Mouse (Mus musculus) gastrocnemius, adult 18-20 months (tissue): ENCODE data around the gene Inpp4b. TPM values are rescaled to one million over a fixed set of nuclear protein-coding genes. Genes with fewer than 3 reads are reported as not detected.

Source experiments
- DNase-seq: peaks from one replicate; pipeline ENCODE4 v3.0.0; 2021; ENCODE audit warnings: low spot score
- total RNA-seq, 2 experiments: library from RNA; stranded (reverse); gene quantifications; 2 replicates each; pipeline ENCODE4 v1.2.3; 2021

Inpp4b gene
- total RNA-seq, 2 experiments from 2014 or later = 13.6 to 23.3 TPM

GRCm38 (mm10) chr8:81575268-81575917 lies 233.0 kb downstream of the Inpp4b start:
- no peak for DNase-seq

- DNase-seq = no peak
These were observed 236.6 kb downstream of the Inpp4b start for GRCm38 (mm10) chr8:81578951-81579350.

- DNase-seq = no peak
These were observed 239.6 kb downstream of the Inpp4b start for GRCm38 (mm10) chr8:81581817-81582437.

- DNase-seq = no peak
These were observed 240.6 kb downstream of the Inpp4b start for GRCm38 (mm10) chr8:81582906-81583305.

GRCm38 (mm10) chr8:81586783-81587182 lies 244.4 kb downstream of the Inpp4b start:
- no peak for DNase-seq

- DNase-seq = no peak
These were observed 251.9 kb downstream of the Inpp4b start for GRCm38 (mm10) chr8:81594134-81594714.

- DNase-seq = no peak
These were observed 256.9 kb downstream of the Inpp4b start for GRCm38 (mm10) chr8:81599209-81599608.

GRCm38 (mm10) chr8:81601136-81601535 lies 258.8 kb downstream of the Inpp4b start:
- no peak for DNase-seq

GRCm38 (mm10) chr8:81608082-81608481 lies 265.7 kb downstream of the Inpp4b start:
- DNase-seq = no peak

GRCm38 (mm10) chr8:81609064-81609463 lies 266.7 kb downstream of the Inpp4b start:
- DNase-seq = no peak

GRCm38 (mm10) chr8:81612611-81613010 lies 270.3 kb downstream of the Inpp4b start:
- no peak for DNase-seq

- DNase-seq = no peak
These were observed 271.8 kb downstream of the Inpp4b start for GRCm38 (mm10) chr8:81614135-81614534.

GRCm38 (mm10) chr8:81614605-81615004 lies 272.2 kb downstream of the Inpp4b start:
- no peak for DNase-seq

- DNase-seq = no peak
These were observed 273.2 kb downstream of the Inpp4b start for GRCm38 (mm10) chr8:81615552-81615951.

- no peak for DNase-seq
These were observed 276.6 kb downstream of the Inpp4b start for GRCm38 (mm10) chr8:81618918-81619317.

GRCm38 (mm10) chr8:81635015-81635414 lies 292.7 kb downstream of the Inpp4b start:
- DNase-seq = no peak

GRCm38 (mm10) chr8:81635912-81636583 lies 293.7 kb downstream of the Inpp4b start:
- DNase-seq = no peak

- DNase-seq = no peak
These were observed 296.1 kb downstream of the Inpp4b start for GRCm38 (mm10) chr8:81638478-81638877.

- no peak for DNase-seq
These were observed 297.5 kb downstream of the Inpp4b start for GRCm38 (mm10) chr8:81639820-81640219.

- DNase-seq = no peak
These were observed 300.7 kb downstream of the Inpp4b start for GRCm38 (mm10) chr8:81643030-81643429.

- no peak for DNase-seq
These were observed 349.8 kb downstream of the Inpp4b start for GRCm38 (mm10) chr8:81692167-81692566.

- no peak for DNase-seq
These were observed 352.5 kb downstream of the Inpp4b start for GRCm38 (mm10) chr8:81694893-81695292.
